Mouse (Mus musculus) E14TG2a.4 (cell line): ENCODE measurements around the gene Inca1.
A peak's percentile ranks its signal among the peaks of the same experiment; 100 is the strongest.

ENCODE experiments used
- H3K27me3 ChIP-seq: 2 replicates; pipeline ENCODE4 v1.6.1; 2014; ENCODE audit warnings: low read length, control low read depth; ENCODE audit not compliant: insufficient read depth
- H3K36me3 ChIP-seq: 2 replicates; pipeline ENCODE4 v1.6.1; 2014; ENCODE audit warnings: low read length, control low read depth; ENCODE audit not compliant: insufficient read depth
- H3K4me1 ChIP-seq: replicated peaks from 2 replicates; pipeline ENCODE4 v1.6.1; 2014; ENCODE audit warnings: low read depth, low read length, control low read depth
- H3K4me3 ChIP-seq: replicated peaks from 2 replicates; pipeline ENCODE4 v1.5.1; 2014; ENCODE audit warnings: mild to moderate bottlenecking, low read length
- H3K9me3 ChIP-seq: 2 replicates; pipeline ENCODE4 v1.6.1; 2014; ENCODE audit warnings: low read length, control low read depth
- CTCF ChIP-seq: conservative IDR thresholded peaks from 2 replicates; pipeline ENCODE4 v1.5.1; 2014; ENCODE audit warnings: low read length
- NANOG ChIP-seq: IDR thresholded peaks from 2 replicates; pipeline ENCODE4 v1.6.1; 2014; ENCODE audit warnings: borderline replicate concordance, low read length, mixed read lengths
- POU5F1 ChIP-seq: IDR thresholded peaks from 2 replicates; pipeline ENCODE4 v1.6.1; 2014; ENCODE audit warnings: low read length, borderline replicate concordance

Gene Inca1

DNA sequence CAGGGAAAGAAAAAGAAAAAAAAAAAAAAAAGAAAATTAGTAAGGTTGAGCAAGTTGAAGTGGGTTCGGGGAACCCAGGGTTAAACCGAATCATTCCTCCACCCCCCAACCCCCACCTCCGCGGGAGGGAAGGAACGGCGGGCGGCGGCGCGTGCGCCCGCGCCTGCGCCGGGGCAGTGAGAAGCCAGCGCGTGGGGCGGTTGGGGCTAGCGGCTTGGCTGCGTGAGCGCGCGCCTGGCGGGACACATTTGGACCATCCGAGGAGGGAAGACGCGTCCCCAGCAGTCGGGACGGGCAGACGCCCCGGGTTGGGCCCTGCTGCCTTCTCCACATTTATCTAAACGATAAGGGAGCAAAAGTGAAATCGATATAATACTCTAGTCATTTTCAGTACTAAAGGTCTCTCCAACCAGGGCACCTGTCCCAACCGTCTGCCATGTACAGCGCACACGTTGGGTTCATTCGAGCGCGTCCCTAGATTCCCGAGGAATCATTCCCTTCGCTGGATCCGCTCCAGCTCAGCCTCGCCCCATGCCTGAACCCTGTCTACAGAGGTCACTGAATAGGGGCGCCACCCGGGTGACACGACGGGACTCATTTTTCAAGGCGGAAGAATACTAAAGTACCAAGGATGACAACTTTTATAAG is 44.9 kb downstream of the Inca1 start:
- Histone ChIP-seq H3K9me3 (peaks cover 37% of the 10 kb centered on the region), H3K4me3 (peak overlapping the region; percentile 99), H3K36me3 (peaks cover 37% of the 10 kb centered on the region), H3K27me3 (peaks cover 5% of the 10 kb centered on the region; the same call in 1 of the 2 replicates), H3K4me1 (peaks cover 70% of the 10 kb centered on the region)
- no peak for TF ChIP-seq POU5F1
- TF ChIP-seq CTCF = no peak
- TF ChIP-seq NANOG = no peak

DNA sequence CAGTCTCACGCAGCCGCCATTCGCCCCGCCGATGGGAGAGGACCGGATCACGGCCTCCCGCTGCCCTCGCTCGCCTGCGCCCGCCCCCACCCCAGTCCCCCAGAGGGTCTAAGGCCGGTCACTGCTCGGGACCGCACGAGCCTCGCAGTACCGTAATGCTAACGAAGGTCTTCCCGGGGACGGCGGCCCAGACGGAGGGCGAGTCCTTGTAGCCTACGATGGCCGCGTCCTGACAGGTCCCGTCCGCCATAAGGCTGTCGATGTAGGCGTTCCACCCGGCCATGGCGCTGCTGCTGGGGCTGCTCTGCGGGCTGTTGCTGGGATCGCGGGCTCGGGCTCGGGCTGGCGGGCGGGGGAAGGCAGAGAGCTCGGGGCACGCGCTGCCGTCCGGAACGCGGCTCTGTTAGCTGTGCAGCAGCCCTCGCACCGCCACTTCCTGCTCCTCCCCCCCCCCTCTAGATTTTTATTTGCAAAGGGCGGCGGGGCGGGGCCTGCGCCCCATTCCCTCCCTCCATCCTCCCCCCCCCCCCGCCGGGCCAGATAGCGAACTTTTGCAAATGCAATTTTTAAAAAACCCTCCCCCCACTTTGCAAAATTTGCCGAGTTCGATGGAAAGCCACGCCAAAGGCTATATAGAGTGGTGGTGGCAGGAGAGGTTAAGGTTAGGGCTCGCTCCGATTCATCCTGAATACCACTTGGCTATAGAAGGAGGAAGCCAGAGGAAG is 45.6 kb downstream of the Inca1 start, which contains the start of gene Pfn1:
TSS of gene Pfn1 (minus strand) at position 447 of the 725 bp plus-strand sequence.
- Histone ChIP-seq H3K9me3 (peaks cover 44% of the 10 kb centered on the region), H3K36me3 (peaks cover 44% of the 10 kb centered on the region), H3K4me3 (peak within 1 kb of the TSS; percentile 99), H3K4me1 (peaks cover 70% of the 10 kb centered on the region), H3K27me3 (peaks cover 5% of the 10 kb centered on the region; the same call in 1 of the 2 replicates)
- TF ChIP-seq POU5F1 = no peak
- no peak for TF ChIP-seq CTCF
- no peak for TF ChIP-seq NANOG

DNA sequence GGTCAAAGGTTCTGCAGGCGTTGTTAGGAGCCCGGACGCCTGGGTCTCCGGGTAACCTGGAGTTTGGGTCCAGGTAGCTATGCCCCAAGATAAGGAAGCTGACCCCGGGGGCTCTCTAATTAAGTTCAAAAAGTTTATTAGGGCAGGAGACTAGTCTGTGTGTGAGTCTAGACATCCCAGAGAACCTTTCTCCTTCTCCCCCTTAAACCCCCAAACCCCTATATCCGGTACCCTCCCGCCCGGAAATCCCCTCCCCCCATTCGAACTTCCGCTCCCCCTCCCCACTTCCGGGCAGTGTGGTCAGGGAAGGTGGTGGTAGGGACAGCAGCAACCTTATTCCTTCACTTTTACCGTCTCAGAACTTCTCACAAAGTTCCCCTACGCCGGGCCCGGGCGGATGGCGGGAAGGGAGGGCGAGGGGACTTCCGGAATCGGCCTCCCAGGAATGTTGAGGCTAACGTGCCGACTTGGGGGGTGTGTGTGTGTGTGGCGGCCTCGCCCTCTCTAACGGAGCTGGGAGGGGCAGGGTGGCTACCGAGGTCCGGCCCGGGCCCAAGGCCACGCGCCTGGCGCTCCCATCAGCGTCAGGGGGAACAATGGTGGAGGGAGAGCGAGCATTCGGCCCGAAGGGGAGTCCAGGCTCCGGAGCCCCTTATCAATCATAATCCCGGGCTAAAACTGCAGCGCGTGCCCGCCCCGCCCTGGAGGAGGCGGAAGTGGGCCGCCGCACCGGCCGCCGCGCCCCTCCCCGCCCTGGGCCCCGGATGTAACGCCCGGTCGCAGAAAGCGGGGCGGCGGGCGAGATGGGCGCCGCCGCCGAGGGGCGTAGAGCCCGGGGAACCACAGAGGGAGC is 46.4 kb downstream of the Inca1 start:
- Histone ChIP-seq H3K4me3 (peak overlapping the region; percentile 99), H3K9me3 (peaks cover 50% of the 10 kb centered on the region), H3K36me3 (peaks cover 52% of the 10 kb centered on the region), H3K4me1 (peaks cover 70% of the 10 kb centered on the region), H3K27me3 (peaks cover 5% of the 10 kb centered on the region; the same call in 1 of the 2 replicates)
- TF ChIP-seq POU5F1 (no peak), NANOG (no peak), CTCF (no peak)

DNA sequence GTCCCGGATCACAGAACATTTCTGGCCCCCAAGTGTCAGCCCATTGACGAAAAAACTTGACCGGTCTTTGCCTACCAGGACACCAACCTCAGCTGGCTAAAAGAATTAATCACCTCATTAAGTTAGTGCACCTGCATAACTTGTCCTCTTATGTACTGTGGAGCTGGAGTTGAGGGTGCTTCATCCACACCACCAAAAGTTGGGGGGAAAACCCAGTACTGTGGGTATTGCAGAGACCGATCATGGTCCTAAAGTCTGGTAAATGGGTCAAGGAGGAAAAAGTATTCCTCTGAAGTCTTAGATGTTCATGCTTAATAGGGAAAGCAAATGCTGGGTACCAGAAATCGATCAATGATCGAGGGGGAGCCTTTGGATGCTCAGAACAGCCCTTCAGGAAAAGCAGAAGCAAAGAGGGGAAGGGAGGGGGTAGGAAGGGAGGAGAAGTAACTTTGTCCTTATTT is 47.0 kb downstream of the Inca1 start:
- Histone ChIP-seq H3K4me3 (peak overlapping the region; percentile 99), H3K27me3 (peaks cover 3% of the 10 kb centered on the region; the same call in 1 of the 2 replicates), H3K4me1 (peaks cover 70% of the 10 kb centered on the region), H3K9me3 (peaks cover 50% of the 10 kb centered on the region), H3K36me3 (peaks cover 57% of the 10 kb centered on the region)
- TF ChIP-seq NANOG (no peak), CTCF (no peak), POU5F1 (no peak)

DNA sequence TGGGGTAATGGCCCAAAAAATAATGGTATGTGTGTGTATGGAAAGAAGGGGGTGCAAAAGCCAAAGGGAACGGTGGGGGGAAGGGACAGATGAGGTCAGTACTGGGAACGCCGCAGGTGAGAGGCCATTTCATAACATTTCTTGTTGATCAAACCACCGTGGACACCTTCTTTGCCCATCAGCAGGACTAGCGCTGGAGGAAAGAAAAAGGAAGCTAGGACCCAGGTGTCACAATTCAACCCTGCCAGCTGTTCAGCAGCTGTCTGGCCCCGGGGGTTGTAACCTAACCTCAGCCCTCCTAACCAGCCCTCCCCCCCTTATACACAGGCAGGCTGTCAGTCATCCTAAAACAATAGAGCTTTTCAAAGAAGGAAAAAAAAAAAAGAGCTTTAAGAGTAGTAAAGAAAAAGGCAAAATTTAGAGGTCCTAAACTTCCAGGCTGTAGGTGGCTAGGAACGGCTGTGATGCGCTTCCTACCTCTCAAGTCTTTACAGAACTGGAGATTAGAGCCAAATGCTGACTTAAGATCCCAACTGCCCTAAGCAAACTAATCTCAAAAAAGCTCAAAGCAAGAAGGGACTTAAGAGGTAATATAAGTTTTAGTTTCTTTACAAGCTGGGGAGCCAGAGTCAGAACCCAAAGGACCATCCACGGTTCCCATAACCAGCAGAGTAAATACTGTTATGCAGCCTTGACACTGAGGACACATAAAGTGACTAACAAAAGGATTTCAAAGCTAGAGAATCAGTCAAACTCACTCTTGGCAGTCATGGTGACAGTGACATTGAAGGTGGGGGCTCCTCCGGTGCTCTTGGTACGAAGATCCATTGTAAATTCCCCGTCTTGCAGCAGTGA is 47.7 kb downstream of the Inca1 start:
- peaks cover 66% of the 10 kb centered on the region for H3K4me1 ChIP-seq
- peaks cover 50% of the 10 kb centered on the region for H3K9me3 ChIP-seq
- no peak for TF ChIP-seq POU5F1
- no peak for TF ChIP-seq NANOG
- TF ChIP-seq CTCF = no peak
- H3K4me3 ChIP-seq = peak overlapping the region; percentile 99
- peaks cover 57% of the 10 kb centered on the region for H3K36me3 ChIP-seq
- no peaks in the 10 kb centered on the region; the same call in 1 of the 2 replicates for H3K27me3 ChIP-seq

DNA sequence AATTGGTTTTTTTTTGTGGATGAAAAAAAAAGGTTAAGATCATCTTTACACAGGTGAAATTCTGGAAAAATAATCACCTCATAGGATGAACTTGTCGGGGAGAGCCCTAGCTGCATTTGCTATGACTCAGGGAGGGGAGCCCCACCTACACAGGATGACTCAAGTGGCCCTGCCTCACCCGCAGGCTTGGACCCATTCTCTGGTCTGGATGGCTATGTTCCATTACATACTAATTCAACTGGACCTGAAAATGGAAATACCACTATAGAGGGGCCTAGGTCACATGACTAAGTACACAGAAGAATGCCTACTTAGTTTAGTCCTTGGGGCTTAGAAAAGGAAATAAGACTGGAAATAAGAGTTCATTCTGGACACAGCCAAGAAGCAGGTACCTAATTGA is 48.6 kb downstream of the Inca1 start:
- no peak for TF ChIP-seq NANOG
- TF ChIP-seq CTCF = no peak
- TF ChIP-seq POU5F1 = no peak
- H3K36me3 ChIP-seq = peaks cover 57% of the 10 kb centered on the region

More for the DNA sequence above, 48.6 kb downstream of the Inca1 start:
- H3K4me3 ChIP-seq = peak overlapping the region; percentile 30
- peaks cover 50% of the 10 kb centered on the region for H3K9me3 ChIP-seq
- H3K4me1 ChIP-seq = peaks cover 58% of the 10 kb centered on the region
- H3K27me3 ChIP-seq = no peaks in the 10 kb centered on the region; the same call in 1 of the 2 replicates
